Mouse (Mus musculus): Measurements from ENCODE around the gene Fgfr2. TPM values are rescaled to one million over a fixed set of nuclear protein-coding genes. Genes with fewer than 3 reads are reported as not detected.
"Not testable (repeated sequence)": the region's sequence is repeated elsewhere in the genome, so short reads cannot be mapped to it uniquely, and the experiment has no call there.

Gene Fgfr2
- total RNA-seq, 1 experiment: 37.5 TPM

GRCm38 (mm10) chr7:130493346-130493745, 2629.8 kb downstream of the Fgfr2 start:
- DNase-seq (ENCODE audit: low read depth, low spot score): no peak

GRCm38 (mm10) chr7:130492026-130492425, 2631.1 kb downstream of the Fgfr2 start:
- no peak for DNase-seq (ENCODE audit: low read depth, low spot score)
- Histone ChIP-seq H3K36me3 (ENCODE audit: control insufficient read depth, insufficient read depth, low read length, poor library complexity, severe bottlenecking) (no peaks in the 10 kb centered on the region), H3K27ac (ENCODE audit: insufficient read depth, low read depth, low read length, poor library complexity, severe bottlenecking) (no peak overlapping the region), H3K4me1 (ENCODE audit: control insufficient read depth in 2 of 2, insufficient read depth in 2 of 2, low read length in 2 of 2, poor library complexity in 1 of 2) (no peaks in the 10 kb centered on the region), H3K4me3 (ENCODE audit: insufficient read depth in 1 of 2, low read depth in 1 of 2, low read length in 2 of 2, poor library complexity in 1 of 2, severe bottlenecking in 1 of 2) (no peak overlapping the region), H3K9ac (ENCODE audit: insufficient read depth, low read depth, low read length, poor library complexity, severe bottlenecking) (no peak overlapping the region), H3K9me3 (ENCODE audit: control insufficient read depth, insufficient read depth, low read depth, low read length) (no peaks in the 10 kb centered on the region)
- in situ Hi-C loops (cut with MboI; ENCODE audit: low sequenced_read_pairs in 2 of 2, unreplicated experiment in 2 of 2): no loop called here
- no peak for TF ChIP-seq ZNF384 (IDR thresholded peaks at IDR 0.05; ENCODE audit: low read depth, low read length)

More at GRCm38 (mm10) chr7:130493346-130493745, 2629.8 kb downstream of the Fgfr2 start:
- in situ Hi-C loops (cut with MboI; ENCODE audit: low sequenced_read_pairs in 2 of 2, unreplicated experiment in 2 of 2): no loop called here
- no peak overlapping the region for H3K27ac ChIP-seq (ENCODE audit: insufficient read depth, low read depth, low read length, poor library complexity, severe bottlenecking)
- no peak overlapping the region for H3K9ac ChIP-seq (ENCODE audit: insufficient read depth, low read depth, low read length, poor library complexity, severe bottlenecking)
- no peaks in the 10 kb centered on the region for H3K36me3 ChIP-seq (ENCODE audit: control insufficient read depth, insufficient read depth, low read length, poor library complexity, severe bottlenecking)
- H3K9me3 ChIP-seq (ENCODE audit: control insufficient read depth, insufficient read depth, low read depth, low read length): no peaks in the 10 kb centered on the region
- TF ChIP-seq ZNF384 (IDR thresholded peaks at IDR 0.05; ENCODE audit: low read depth, low read length) (no peak), ZC3H11A (IDR thresholded peaks at IDR 0.05; ENCODE audit: borderline replicate concordance, low read depth, low read length) (no peak), MAFK (IDR thresholded peaks at IDR 0.05; ENCODE audit: insufficient read depth, low read depth, low read length) (no peak), CHD2 (IDR thresholded peaks at IDR 0.05; ENCODE audit: low read depth, low read length) (no peak), HCFC1 (IDR thresholded peaks at IDR 0.05; ENCODE audit: borderline replicate concordance, insufficient read depth, low read length) (no peak)
- H3K4me3 ChIP-seq (ENCODE audit: insufficient read depth in 1 of 2, low read depth in 1 of 2, low read length in 2 of 2, poor library complexity in 1 of 2, severe bottlenecking in 1 of 2): no peak overlapping the region
- no peaks in the 10 kb centered on the region for H3K4me1 ChIP-seq (ENCODE audit: control insufficient read depth in 2 of 2, insufficient read depth in 2 of 2, low read length in 2 of 2, poor library complexity in 1 of 2)

GRCm38 (mm10) chr7:130479003-130479402, 2644.1 kb downstream of the Fgfr2 start:
- H3K9me3 ChIP-seq (ENCODE audit: control insufficient read depth, insufficient read depth, low read depth, low read length); in situ Hi-C loops (cut with MboI; ENCODE audit: low sequenced_read_pairs in 2 of 2, unreplicated experiment in 2 of 2); H3K9ac ChIP-seq (ENCODE audit: insufficient read depth, low read depth, low read length, poor library complexity, severe bottlenecking); H3K27ac ChIP-seq (ENCODE audit: insufficient read depth, low read depth, low read length, poor library complexity, severe bottlenecking); H3K4me1 ChIP-seq (ENCODE audit: control insufficient read depth in 2 of 2, insufficient read depth in 2 of 2, low read length in 2 of 2, poor library complexity in 1 of 2); H3K36me3 ChIP-seq (ENCODE audit: control insufficient read depth, insufficient read depth, low read length, poor library complexity, severe bottlenecking); H3K4me3 ChIP-seq (ENCODE audit: insufficient read depth in 1 of 2, low read depth in 1 of 2, low read length in 2 of 2, poor library complexity in 1 of 2, severe bottlenecking in 1 of 2): not testable (repeated sequence)
- peak; percentile 7 for DNase-seq (ENCODE audit: low read depth, low spot score)

GRCm38 (mm10) chr7:130475970-130476369, 2647.2 kb downstream of the Fgfr2 start:
- peak; percentile 64; the same call in 1 of the 2 replicates for TF ChIP-seq ZC3H11A (IDR thresholded peaks at IDR 0.05; ENCODE audit: borderline replicate concordance, low read depth, low read length)
- TF ChIP-seq CHD2 (IDR thresholded peaks at IDR 0.05; ENCODE audit: low read depth, low read length): no peak
- Histone ChIP-seq H3K9me3 (ENCODE audit: control insufficient read depth, insufficient read depth, low read depth, low read length) (no peaks in the 10 kb centered on the region), H3K36me3 (ENCODE audit: control insufficient read depth, insufficient read depth, low read length, poor library complexity, severe bottlenecking) (peaks cover 2% of the 10 kb centered on the region), H3K27ac (ENCODE audit: insufficient read depth, low read depth, low read length, poor library complexity, severe bottlenecking) (no peak overlapping the region), H3K9ac (ENCODE audit: insufficient read depth, low read depth, low read length, poor library complexity, severe bottlenecking) (no peak overlapping the region), H3K4me3 (ENCODE audit: insufficient read depth in 1 of 2, low read depth in 1 of 2, low read length in 2 of 2, poor library complexity in 1 of 2, severe bottlenecking in 1 of 2) (no peak overlapping the region), H3K4me1 (ENCODE audit: control insufficient read depth in 2 of 2, insufficient read depth in 2 of 2, low read length in 2 of 2, poor library complexity in 1 of 2) (no peaks in the 10 kb centered on the region)
- in situ Hi-C loops (cut with MboI; ENCODE audit: low sequenced_read_pairs in 2 of 2, unreplicated experiment in 2 of 2): no loop called here
- DNase-seq (ENCODE audit: low read depth, low spot score): peak; percentile 26

GRCm38 (mm10) chr7:130473881-130474280, 2649.3 kb downstream of the Fgfr2 start:
- no peak overlapping the region for H3K9ac ChIP-seq (ENCODE audit: insufficient read depth, low read depth, low read length, poor library complexity, severe bottlenecking)
- H3K36me3 ChIP-seq (ENCODE audit: control insufficient read depth, insufficient read depth, low read length, poor library complexity, severe bottlenecking): no peaks in the 10 kb centered on the region; the same call in 1 of the 2 replicates
- no peaks in the 10 kb centered on the region for H3K4me1 ChIP-seq (ENCODE audit: control insufficient read depth in 2 of 2, insufficient read depth in 2 of 2, low read length in 2 of 2, poor library complexity in 1 of 2)
- H3K4me3 ChIP-seq (ENCODE audit: insufficient read depth in 1 of 2, low read depth in 1 of 2, low read length in 2 of 2, poor library complexity in 1 of 2, severe bottlenecking in 1 of 2): no peak overlapping the region
- in situ Hi-C loops (cut with MboI; ENCODE audit: low sequenced_read_pairs in 2 of 2, unreplicated experiment in 2 of 2): no loop called here
- no peaks in the 10 kb centered on the region for H3K9me3 ChIP-seq (ENCODE audit: control insufficient read depth, insufficient read depth, low read depth, low read length)
- no peak overlapping the region for H3K27ac ChIP-seq (ENCODE audit: insufficient read depth, low read depth, low read length, poor library complexity, severe bottlenecking)
- TF ChIP-seq HCFC1 (IDR thresholded peaks at IDR 0.05; ENCODE audit: borderline replicate concordance, insufficient read depth, low read length): no peak
- no peak for TF ChIP-seq ZNF384 (IDR thresholded peaks at IDR 0.05; ENCODE audit: low read depth, low read length)
- no peak for TF ChIP-seq MAFK (IDR thresholded peaks at IDR 0.05; ENCODE audit: insufficient read depth, low read depth, low read length)
- no peak for TF ChIP-seq CHD2 (IDR thresholded peaks at IDR 0.05; ENCODE audit: low read depth, low read length)
- TF ChIP-seq ZC3H11A (IDR thresholded peaks at IDR 0.05; ENCODE audit: borderline replicate concordance, low read depth, low read length): no peak
- no peak for DNase-seq (ENCODE audit: low read depth, low spot score)
